Mouse (Mus musculus) embryonic facial prominence, embryonic 12.5 days (tissue): ENCODE measurements at regions not wholly inside any gene's neighbourhood (a gene's known extent, or its start where the extent isn't known, plus 50 kb on each side); places are given as distances from the start of the nearest gene placed in this dataset.

Source experiments
- ATAC-seq: fragments of 200-750 bp; cut with Nextera tagmentation; 2 replicates; pipeline ENCODE4 v1.8.0; 2017; ENCODE audit not compliant: insufficient number of reproducible peaks, insufficient read depth, low FRiP score, low TSS enrichment
- H3K27ac ChIP-seq: fragments of 300-500 bp; sonication (generic); 2 replicates; pipeline ENCODE4 v1.5.1; 2016; ENCODE audit warnings: mild to moderate bottlenecking
- H3K27me3 ChIP-seq: fragments of 300-500 bp; sonication (generic); 2 replicates; pipeline ENCODE4 v1.6.1; 2016; ENCODE audit warnings: mild to moderate bottlenecking, moderate library complexity
- H3K36me3 ChIP-seq: fragments of 300-500 bp; sonication (generic); 2 replicates; pipeline ENCODE4 v1.6.1; 2016; ENCODE audit warnings: mild to moderate bottlenecking
- H3K4me1 ChIP-seq: fragments of 300-500 bp; sonication (generic); 2 replicates; pipeline ENCODE4 v1.6.1; 2016
- H3K4me2 ChIP-seq: fragments of 300-500 bp; sonication (generic); replicated peaks from 2 replicates; pipeline ENCODE4 v1.6.1; 2016; ENCODE audit warnings: mild to moderate bottlenecking, moderate library complexity
- H3K4me3 ChIP-seq: fragments of 300-500 bp; sonication (generic); 2 replicates; pipeline ENCODE4 v1.5.1; 2016; ENCODE audit warnings: mild to moderate bottlenecking
- H3K9ac ChIP-seq: fragments of 300-500 bp; sonication (generic); 2 replicates; pipeline ENCODE4 v1.6.1; 2016; ENCODE audit warnings: mild to moderate bottlenecking, moderate library complexity
- H3K9me3 ChIP-seq: fragments of 300-500 bp; sonication (generic); 2 replicates; pipeline ENCODE4 v1.6.1; 2016; ENCODE audit warnings: mild to moderate bottlenecking, moderate library complexity
- WGBS: fragments of 180-500 bp; shearing (Covaris S2); methylation state at CpG from one replicate; pipeline ENCODE4 v1.1.7; 2016; 5-methylcytosine and 5-hydroxymethylcytosine counted together

DNA sequence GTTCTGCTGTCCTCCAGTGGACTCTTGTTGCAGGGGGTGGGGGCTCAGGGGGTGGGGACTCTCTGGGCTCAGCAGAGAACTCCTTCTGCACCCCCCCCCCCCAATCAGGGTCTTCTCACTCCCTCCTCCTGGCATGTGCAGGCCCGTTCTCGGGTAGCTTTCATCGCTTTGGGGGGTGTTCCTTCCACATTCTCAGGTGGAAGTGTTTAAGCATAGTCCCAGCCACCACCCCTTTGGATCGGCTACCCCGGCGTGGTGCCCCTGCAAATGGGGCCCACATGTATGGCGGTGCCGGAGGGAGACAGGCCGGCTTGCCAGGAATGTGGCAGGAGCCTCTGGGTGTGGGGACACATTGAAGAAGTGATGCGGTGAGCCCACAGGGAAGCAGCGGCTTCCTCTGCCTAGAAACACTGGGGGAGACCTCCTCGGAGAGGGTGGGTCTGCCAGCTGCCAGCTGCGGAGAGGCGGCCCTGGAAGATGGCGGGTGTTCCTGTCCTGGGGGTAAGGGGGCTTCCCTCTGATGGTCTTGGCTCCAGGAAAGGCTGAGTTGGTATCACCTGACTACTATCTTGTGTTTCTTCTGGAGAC, 92.7 kb downstream of the Asb1 start:
- 0 out of 2 replicates have a peak overlapping the region, but pooled peaks have one; percentile 4 for H3K4me2 ChIP-seq
- no peaks in the 10 kb centered on the region for H3K36me3 ChIP-seq
- H3K27ac ChIP-seq, result peak overlapping the region; percentile 36; the same call in 1 of the 2 replicates
- no peak overlapping the region for H3K9ac ChIP-seq
- H3K4me1 ChIP-seq, result peaks cover 14% of the 10 kb centered on the region
- H3K9me3 ChIP-seq, result no peaks in the 10 kb centered on the region
- H3K27me3 ChIP-seq, result no peaks in the 10 kb centered on the region
- peak; percentile 42; the same call in 1 of the 2 replicates for ATAC-seq
- no peak overlapping the region for H3K4me3 ChIP-seq
- 46% methylated on average over 15 of the region's 15 CpGs for WGBS

DNA sequence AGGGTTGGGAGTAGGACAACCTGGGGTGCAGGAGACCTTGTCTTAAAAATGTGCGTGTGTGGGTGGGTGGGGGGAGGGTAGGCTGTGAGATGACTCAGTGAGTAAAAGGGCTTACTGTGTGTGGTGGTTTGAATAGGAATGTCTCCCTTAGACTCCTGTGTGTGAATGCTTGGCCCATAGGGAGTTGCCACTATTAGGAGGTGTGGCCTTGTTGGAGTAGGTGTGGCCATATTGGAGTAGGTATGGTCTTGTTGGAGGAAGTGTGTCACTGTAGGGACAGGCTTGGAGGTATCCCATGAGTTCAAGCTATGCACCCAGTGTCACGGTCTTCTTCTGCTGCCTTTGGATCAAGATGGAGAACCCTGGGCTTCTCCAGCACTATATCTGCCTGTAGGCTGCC, 96.2 kb downstream of the Asb1 start:
- Histone ChIP-seq H3K9ac (no peak overlapping the region), H3K27me3 (no peaks in the 10 kb centered on the region), H3K4me1 (peaks cover 10% of the 10 kb centered on the region), H3K4me2 (no peak overlapping the region), H3K9me3 (no peaks in the 10 kb centered on the region), H3K27ac (no peak overlapping the region), H3K4me3 (no peak overlapping the region), H3K36me3 (no peaks in the 10 kb centered on the region)
- ATAC-seq, result no peak
- WGBS, result 93% methylated on average over 2 of the region's 2 CpGs

DNA sequence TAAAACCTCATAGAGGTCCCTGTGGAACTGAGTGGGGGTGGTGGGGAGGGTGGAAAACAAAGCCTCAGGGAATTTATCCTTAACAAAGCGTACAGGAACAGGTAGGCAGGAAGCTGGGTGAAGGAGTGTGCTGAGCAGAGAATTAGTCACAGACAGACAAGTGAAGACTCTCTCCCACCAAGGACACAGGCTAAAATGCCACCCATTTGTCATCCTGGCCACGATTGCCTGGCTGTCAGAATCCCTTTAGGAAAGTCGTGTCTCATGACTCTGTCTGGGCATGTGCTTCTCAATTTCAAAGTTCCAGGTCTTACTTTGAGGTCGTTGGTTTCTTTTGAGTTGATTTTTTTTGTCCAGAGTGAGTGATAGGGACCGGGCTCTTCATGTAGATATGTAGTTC, 100.2 kb downstream of the Asb1 start:
- 67% methylated on average over 5 of the region's 5 CpGs for WGBS
- Histone ChIP-seq H3K9ac (no peak overlapping the region), H3K9me3 (no peaks in the 10 kb centered on the region), H3K4me1 (no peaks in the 10 kb centered on the region), H3K4me3 (no peak overlapping the region), H3K27ac (no peak overlapping the region), H3K36me3 (no peaks in the 10 kb centered on the region), H3K27me3 (no peaks in the 10 kb centered on the region), H3K4me2 (no peak overlapping the region)
- no peak for ATAC-seq

DNA sequence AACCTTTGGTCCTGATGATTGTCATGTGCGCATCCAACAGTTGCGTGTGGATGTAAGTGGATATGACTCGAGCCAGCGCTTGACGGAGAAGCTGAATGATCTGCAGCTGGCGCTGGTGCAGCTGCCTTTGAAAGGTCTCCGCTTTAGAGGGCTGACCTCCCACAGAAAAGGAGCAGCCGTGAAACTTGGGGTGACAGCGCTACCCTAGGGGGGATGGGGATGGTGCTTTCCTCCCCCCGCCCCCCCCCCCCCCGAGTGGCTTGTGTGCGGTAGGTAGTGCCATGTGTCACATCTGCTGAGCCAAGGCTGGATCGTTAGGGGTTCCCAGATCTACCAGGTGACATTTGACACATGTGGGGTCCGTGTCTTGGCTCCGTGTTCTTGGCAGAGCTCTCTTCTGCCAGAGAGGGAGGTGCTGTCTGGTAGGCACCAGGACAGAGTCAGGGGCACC, 118.7 kb downstream of the Asb1 start:
- 61% methylated on average over 15 of the region's 15 CpGs for WGBS
- H3K4me2 ChIP-seq, result no peak overlapping the region
- H3K27me3 ChIP-seq, result no peaks in the 10 kb centered on the region
- no peak overlapping the region for H3K27ac ChIP-seq
- no peak for ATAC-seq
- peaks cover 10% of the 10 kb centered on the region; the same call in 1 of the 2 replicates for H3K4me1 ChIP-seq
- no peak overlapping the region for H3K4me3 ChIP-seq
- no peaks in the 10 kb centered on the region for H3K36me3 ChIP-seq
- H3K9me3 ChIP-seq, result no peaks in the 10 kb centered on the region
- no peak overlapping the region for H3K9ac ChIP-seq

DNA sequence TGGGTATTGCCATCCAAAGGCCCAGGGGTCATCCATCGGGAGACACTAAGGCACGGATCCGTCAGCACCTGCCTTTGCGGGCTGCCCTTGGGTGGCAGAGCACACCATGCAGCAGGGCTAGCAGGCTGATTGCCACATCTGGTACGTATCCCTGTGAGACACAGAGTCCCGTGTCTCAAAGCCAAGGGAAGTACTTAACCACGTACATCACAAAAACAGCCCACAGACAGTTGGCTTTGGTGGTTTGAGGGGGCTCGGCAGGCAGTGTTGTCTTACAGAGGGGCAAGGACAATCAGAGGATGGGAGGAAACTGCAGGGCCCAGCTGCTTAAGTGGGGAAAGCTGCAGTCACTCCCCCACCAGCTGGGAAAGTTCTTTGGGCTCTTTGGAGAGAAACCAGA, 119.1 kb downstream of the Asb1 start:
- H3K9me3 ChIP-seq, result no peaks in the 10 kb centered on the region
- no peaks in the 10 kb centered on the region for H3K27me3 ChIP-seq
- ATAC-seq, result no peak
- no peak overlapping the region for H3K4me3 ChIP-seq
- peak overlapping the region; percentile 26; the same call in 1 of the 2 replicates for H3K27ac ChIP-seq
- H3K4me1 ChIP-seq, result peaks cover 10% of the 10 kb centered on the region; the same call in 1 of the 2 replicates
- 62% methylated on average over 8 of the region's 8 CpGs for WGBS
- H3K4me2 ChIP-seq, result no peak overlapping the region
- H3K36me3 ChIP-seq, result no peaks in the 10 kb centered on the region
- H3K9ac ChIP-seq, result no peak overlapping the region

DNA sequence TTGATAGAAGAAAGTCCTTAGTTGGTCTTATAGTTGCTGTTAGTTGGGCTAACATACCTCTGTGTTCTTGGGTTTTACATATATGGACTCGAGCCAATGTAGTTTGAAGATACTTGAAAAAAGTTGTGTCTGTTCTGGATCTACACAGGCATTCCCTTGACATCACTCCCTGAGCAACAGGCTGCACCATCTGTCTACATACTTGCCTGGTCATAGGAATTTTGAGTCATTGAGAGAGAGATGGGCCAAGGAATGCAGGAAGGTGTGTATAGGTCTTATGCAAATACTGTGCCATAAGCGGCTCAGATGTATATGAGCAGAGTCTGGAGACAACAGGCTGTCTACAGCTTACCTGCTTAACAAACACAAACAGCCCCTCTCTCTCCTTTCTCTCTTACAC, 122.9 kb downstream of the Asb1 start:
- Histone ChIP-seq H3K4me3 (no peak overlapping the region), H3K4me1 (peaks cover 12% of the 10 kb centered on the region), H3K36me3 (no peaks in the 10 kb centered on the region), H3K27ac (no peak overlapping the region), H3K27me3 (no peaks in the 10 kb centered on the region), H3K9me3 (0 out of 2 replicates have a peak, but pooled peaks cover 5% of the 10 kb centered on the region), H3K9ac (no peak overlapping the region), H3K4me2 (no peak overlapping the region)
- 74% methylated on average over 2 of the region's 2 CpGs for WGBS
- no peak for ATAC-seq

DNA sequence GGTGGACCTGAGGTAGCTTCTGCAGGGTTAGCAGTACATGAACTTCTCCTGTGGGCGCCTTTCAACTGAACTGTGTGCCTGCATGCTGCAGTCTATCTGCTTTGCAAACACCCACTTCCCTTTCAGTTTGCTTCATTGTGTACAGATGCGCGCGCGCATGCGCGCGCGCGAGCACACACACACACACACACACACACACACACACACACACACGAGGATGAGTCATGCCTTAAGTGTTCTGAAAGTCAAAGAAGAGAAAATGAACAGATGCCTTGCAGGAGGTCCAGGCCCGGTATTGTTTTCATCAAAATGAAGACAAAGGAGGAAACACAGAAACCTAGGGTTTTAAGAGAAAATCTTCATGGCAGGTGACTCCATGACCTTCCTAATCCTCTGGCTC, 124.3 kb downstream of the Asb1 start:
- H3K4me2 ChIP-seq, result no peak overlapping the region
- 75% methylated on average over 10 of the region's 12 CpGs for WGBS
- 0 out of 2 replicates have a peak, but pooled peaks cover 5% of the 10 kb centered on the region for H3K9me3 ChIP-seq
- no peak overlapping the region for H3K27ac ChIP-seq
- H3K4me1 ChIP-seq, result peaks cover 11% of the 10 kb centered on the region
- no peaks in the 10 kb centered on the region for H3K27me3 ChIP-seq
- no peak overlapping the region for H3K9ac ChIP-seq
- no peak overlapping the region for H3K4me3 ChIP-seq
- no peak for ATAC-seq
- H3K36me3 ChIP-seq, result no peaks in the 10 kb centered on the region

DNA sequence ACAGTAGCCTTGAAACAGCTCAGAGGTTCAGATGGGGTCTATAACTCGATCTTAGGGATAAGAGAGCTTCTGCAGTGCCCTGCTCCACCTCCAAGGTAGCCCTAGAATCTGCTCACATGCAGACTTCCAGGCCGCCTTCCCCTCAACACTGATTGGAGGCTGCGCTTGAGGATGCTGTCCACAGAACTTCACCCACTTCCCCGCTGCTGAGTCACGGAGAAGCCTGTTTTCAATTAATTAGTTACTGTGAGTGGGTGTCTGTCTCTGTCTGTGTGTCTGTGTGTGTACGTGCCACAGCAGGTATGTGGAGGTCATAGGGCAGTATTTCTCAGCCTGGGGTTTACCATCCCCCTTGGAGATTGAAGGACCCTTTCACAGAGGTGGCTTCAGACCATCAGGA, 128.2 kb downstream of the Asb1 start:
- no peak overlapping the region for H3K9ac ChIP-seq
- no peak for ATAC-seq
- H3K27me3 ChIP-seq, result no peaks in the 10 kb centered on the region
- 28% methylated on average over 6 of the region's 6 CpGs for WGBS
- H3K27ac ChIP-seq, result 0 out of 2 replicates have a peak overlapping the region, but pooled peaks have one; percentile 37
- 0 out of 2 replicates have a peak, but pooled peaks cover 5% of the 10 kb centered on the region for H3K9me3 ChIP-seq
- H3K4me3 ChIP-seq, result no peak overlapping the region
- H3K36me3 ChIP-seq, result no peaks in the 10 kb centered on the region
- H3K4me2 ChIP-seq, result no peak overlapping the region
- H3K4me1 ChIP-seq, result peaks cover 13% of the 10 kb centered on the region

DNA sequence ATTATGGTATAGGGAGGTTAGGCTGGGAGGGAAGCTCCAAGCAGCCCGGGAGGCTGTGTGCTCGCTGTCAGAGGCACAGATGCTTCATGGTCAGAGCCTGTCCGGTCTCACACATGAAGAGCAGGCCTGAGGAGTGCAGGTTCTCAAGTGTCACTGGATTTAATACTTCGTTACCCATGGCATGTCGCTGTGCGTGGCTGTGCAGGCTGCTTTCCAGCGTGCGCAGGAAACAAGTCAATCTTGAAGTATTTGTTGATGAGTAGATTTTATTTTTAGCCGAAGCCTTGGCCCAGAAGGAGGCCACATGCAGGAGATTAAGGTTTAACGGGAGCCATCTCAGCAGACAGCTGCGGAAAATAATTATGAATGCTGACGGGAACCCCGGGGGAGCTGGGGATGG, 130.3 kb upstream of the Twist2 start:
- Histone ChIP-seq H3K27ac (no peak overlapping the region), H3K4me3 (no peak overlapping the region), H3K36me3 (no peaks in the 10 kb centered on the region), H3K9me3 (0 out of 2 replicates have a peak, but pooled peaks cover 5% of the 10 kb centered on the region), H3K27me3 (no peaks in the 10 kb centered on the region), H3K4me1 (peaks cover 13% of the 10 kb centered on the region), H3K9ac (no peak overlapping the region), H3K4me2 (no peak overlapping the region)
- no peak for ATAC-seq
- 52% methylated on average over 13 of the region's 13 CpGs for WGBS

DNA sequence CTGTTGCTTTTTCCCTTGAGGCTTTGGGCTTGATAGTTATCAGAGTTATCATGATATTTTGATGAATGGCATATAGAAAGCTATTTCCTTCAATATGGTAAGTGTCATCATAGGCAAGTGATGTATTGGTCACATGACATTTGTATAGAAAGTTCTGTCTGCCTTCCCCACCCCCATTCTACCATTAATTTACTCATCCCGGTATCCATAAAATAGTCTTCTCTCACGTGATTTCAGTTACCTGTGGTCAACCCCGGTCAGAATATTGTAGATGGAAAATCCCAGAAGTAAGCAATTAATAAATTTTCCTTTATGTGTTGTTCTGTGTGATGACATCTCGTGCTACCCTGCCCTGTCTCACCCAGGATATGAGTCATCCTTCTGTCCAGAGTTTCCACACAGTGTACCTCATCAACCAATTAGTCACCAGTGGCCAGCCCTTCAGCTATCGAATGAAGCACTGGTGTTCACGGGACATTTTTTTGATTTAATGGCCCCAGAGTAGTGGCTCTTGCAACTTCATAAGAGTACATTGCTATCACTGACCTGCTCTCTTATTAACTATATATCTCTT, 127.1 kb upstream of the Twist2 start:
- ATAC-seq, result no peak
- Histone ChIP-seq H3K4me3 (no peak overlapping the region), H3K4me1 (peaks cover 11% of the 10 kb centered on the region), H3K9ac (no peak overlapping the region), H3K36me3 (no peaks in the 10 kb centered on the region), H3K9me3 (no peaks in the 10 kb centered on the region), H3K27ac (no peak overlapping the region), H3K4me2 (no peak overlapping the region), H3K27me3 (no peaks in the 10 kb centered on the region)
- 85% methylated on average over 6 of the region's 6 CpGs for WGBS

DNA sequence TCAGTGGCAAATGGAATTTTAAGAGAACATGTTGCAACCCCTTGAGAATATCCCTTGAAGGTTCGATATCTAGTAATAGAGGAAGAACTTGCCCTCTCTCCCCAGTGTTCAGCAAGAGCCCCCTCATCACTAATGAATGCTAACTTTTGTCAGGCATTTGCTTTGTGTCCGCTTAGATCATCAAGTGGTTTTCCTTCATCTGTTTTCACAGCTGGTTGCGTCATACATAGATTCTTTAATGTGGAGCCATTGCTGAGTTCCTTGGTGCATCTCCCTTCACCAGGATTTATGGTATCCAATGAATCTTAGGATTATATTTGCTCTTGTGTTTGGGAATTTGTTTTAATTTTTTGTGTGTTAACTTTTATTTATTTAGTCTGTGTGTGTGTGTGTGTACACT, 124.2 kb upstream of the Twist2 start:
- Histone ChIP-seq H3K4me1 (peaks cover 7% of the 10 kb centered on the region; the same call in 1 of the 2 replicates), H3K27ac (no peak overlapping the region), H3K27me3 (no peaks in the 10 kb centered on the region), H3K36me3 (no peaks in the 10 kb centered on the region), H3K4me3 (no peak overlapping the region), H3K4me2 (no peak overlapping the region), H3K9ac (no peak overlapping the region), H3K9me3 (no peaks in the 10 kb centered on the region)
- ATAC-seq, result no peak
- WGBS, result 41% methylated on average over 3 of the region's 3 CpGs

DNA sequence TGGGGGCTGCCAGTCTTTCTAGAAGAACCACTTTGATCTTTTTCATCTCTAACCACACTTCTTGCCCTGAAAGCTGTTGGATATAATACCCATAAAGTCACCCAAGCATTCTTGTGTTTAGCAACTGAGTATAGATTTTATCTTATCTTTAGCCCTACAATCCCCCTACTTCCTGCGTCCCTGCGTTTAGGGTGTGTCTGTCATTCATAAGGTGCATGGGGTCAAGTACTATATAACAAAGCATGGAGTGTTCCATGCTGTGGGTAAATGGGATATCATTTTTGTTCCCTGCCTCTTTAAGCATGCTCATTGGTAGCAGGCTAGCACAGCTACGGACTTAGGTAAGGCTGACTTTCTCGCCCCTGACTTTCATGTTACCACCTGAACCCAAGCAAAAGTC, 122.5 kb upstream of the Twist2 start:
- Histone ChIP-seq H3K27ac (no peak overlapping the region), H3K4me3 (no peak overlapping the region), H3K36me3 (no peaks in the 10 kb centered on the region), H3K9ac (no peak overlapping the region), H3K27me3 (no peaks in the 10 kb centered on the region), H3K4me1 (peaks cover 7% of the 10 kb centered on the region; the same call in 1 of the 2 replicates), H3K4me2 (no peak overlapping the region), H3K9me3 (no peaks in the 10 kb centered on the region)
- WGBS, result 55% methylated on average over 4 of the region's 4 CpGs
- ATAC-seq, result no peak
